In genomic region chr1:71953292-71953691, GRCm38 (mm10) we compare ENCODE assay signal across 1 mouse cellular context.
TF ChIP-seq lines count a peak whose summit lies in the region.

No protein-coding gene starts in this region.

TF ChIP-seq in CH12.LX, 34 proteins besides CTCF, POLR2A, EP300 and RAD21 (continued from another document):
- TF ChIP-seq MXI1 (IDR thresholded peaks at IDR 0.05; ENCODE audit: low read depth, low read length): no peak
- no peak for TF ChIP-seq MEF2A (IDR thresholded peaks at IDR 0.05; ENCODE audit: borderline replicate concordance, low read depth, low read length)
- TF ChIP-seq UBTF (IDR thresholded peaks at IDR 0.05; ENCODE audit: low read depth, low read length): no peak
- no peak for TF ChIP-seq RCOR1 (conservative IDR thresholded peaks at IDR 0.05; ENCODE audit: low read depth, low read length)
- no peak for TF ChIP-seq ETS1 (conservative IDR thresholded peaks at IDR 0.05; ENCODE audit: low read depth, low read length)
